Mouse (Mus musculus): ENCODE measurements around the gene Pnpla1.

GRCm38 (mm10) chr17:28926380-28926779 lies 68.2 kb downstream of the Pnpla1 start:
- TF ChIP-seq CTCF (IDR thresholded peaks at IDR 0.05; ENCODE audit: control insufficient read depth, insufficient read depth, insufficient read length) (peak; percentile 41), USF1 (IDR thresholded peaks at IDR 0.05; ENCODE audit: low read depth) (no peak), MAX (IDR thresholded peaks at IDR 0.05) (no peak), MYOG (IDR thresholded peaks at IDR 0.05; ENCODE audit: control insufficient read depth, extremely low read depth, insufficient read length) (no peak)
